Mouse (Mus musculus): ENCODE results near the gene Megf11. TPM values are rescaled to one million over a fixed set of nuclear protein-coding genes. Genes with fewer than 3 reads are reported as not detected.

The Megf11 gene
- polyA plus RNA-seq, 1 experiment, result 0.06 TPM

- Histone ChIP-seq H3ac (ENCODE audit: control insufficient read depth, insufficient read length) (no peak overlapping the region), H3K4me2 (ENCODE audit: low read depth) (no peak overlapping the region), H3K79me2 (ENCODE audit: control insufficient read depth, insufficient read depth) (no peaks in the 10 kb centered on the region), H3K27me3 (ENCODE audit: control insufficient read depth, insufficient read depth, insufficient read length) (peaks cover 6% of the 10 kb centered on the region), H3K4me3 (no peak overlapping the region), H3K36me3 (ENCODE audit: control insufficient read depth, insufficient read depth) (no peaks in the 10 kb centered on the region)
- TF ChIP-seq MAX (IDR thresholded peaks at IDR 0.05; ENCODE audit: low read depth), result no peak
- no peak for TF ChIP-seq TCF12 (IDR thresholded peaks at IDR 0.05; ENCODE audit: insufficient read depth, poor library complexity, severe bottlenecking)
- TF ChIP-seq CEBPB (IDR thresholded peaks at IDR 0.05; ENCODE audit: insufficient read depth, poor library complexity, severe bottlenecking), result no peak
- no peak for TF ChIP-seq POLR2A (IDR thresholded peaks at IDR 0.05; ENCODE audit: insufficient read length, low read depth)
- TF ChIP-seq POLR2AphosphoS2 (IDR thresholded peaks at IDR 0.05; ENCODE audit: insufficient read length, low read depth), result no peak
- no peak for TF ChIP-seq MYOG (IDR thresholded peaks at IDR 0.05; ENCODE audit: control insufficient read depth in 1 of 3, insufficient read depth in 1 of 3, insufficient read length in 2 of 3, low read depth in 2 of 3)
- no peak for TF ChIP-seq MYOD1 (IDR thresholded peaks at IDR 0.05; ENCODE audit: control insufficient read depth in 1 of 3, insufficient read length in 2 of 3, low read depth in 2 of 3)
- TF ChIP-seq E2F4 (IDR thresholded peaks at IDR 0.05; ENCODE audit: insufficient read depth), result no peak
- TF ChIP-seq REST (IDR thresholded peaks at IDR 0.05; ENCODE audit: insufficient read depth, insufficient read length), result no peak
- TF ChIP-seq TCF3 (IDR thresholded peaks at IDR 0.05; ENCODE audit: insufficient read length, low read depth), result no peak
- no peak for TF ChIP-seq SRF (IDR thresholded peaks at IDR 0.05; ENCODE audit: control insufficient read depth, insufficient read length, low read depth)
- no peak for TF ChIP-seq USF1 (IDR thresholded peaks at IDR 0.05; ENCODE audit: low read depth)
Observed at GRCm38 (mm10) chr9:64612984-64613649, 227.7 kb downstream of the Megf11 start.

GRCm38 (mm10) chr9:64617413-64617812 lies 232.0 kb downstream of the Megf11 start:
- Histone ChIP-seq H3K4me2 (ENCODE audit: low read depth) (no peak overlapping the region), H3K4me3 (no peak overlapping the region), H3K36me3 (ENCODE audit: control insufficient read depth, insufficient read depth) (no peaks in the 10 kb centered on the region), H3K79me2 (ENCODE audit: control insufficient read depth, insufficient read depth) (no peaks in the 10 kb centered on the region), H3K27me3 (ENCODE audit: control insufficient read depth, insufficient read depth, insufficient read length) (peaks cover 15% of the 10 kb centered on the region), H3ac (ENCODE audit: control insufficient read depth, insufficient read length) (no peak overlapping the region)
- TF ChIP-seq SRF (IDR thresholded peaks at IDR 0.05; ENCODE audit: control insufficient read depth, insufficient read length, low read depth) (no peak), POLR2AphosphoS2 (IDR thresholded peaks at IDR 0.05; ENCODE audit: insufficient read length, low read depth) (no peak), TCF3 (IDR thresholded peaks at IDR 0.05; ENCODE audit: insufficient read length, low read depth) (no peak), E2F4 (IDR thresholded peaks at IDR 0.05; ENCODE audit: insufficient read depth) (no peak), CEBPB (IDR thresholded peaks at IDR 0.05; ENCODE audit: insufficient read depth, poor library complexity, severe bottlenecking) (no peak), POLR2A (IDR thresholded peaks at IDR 0.05; ENCODE audit: insufficient read length, low read depth) (no peak), MAX (IDR thresholded peaks at IDR 0.05; ENCODE audit: low read depth) (no peak), MYOD1 (IDR thresholded peaks at IDR 0.05; ENCODE audit: control insufficient read depth in 1 of 3, insufficient read length in 2 of 3, low read depth in 2 of 3) (no peak), TCF12 (IDR thresholded peaks at IDR 0.05; ENCODE audit: insufficient read depth, poor library complexity, severe bottlenecking) (no peak), REST (IDR thresholded peaks at IDR 0.05; ENCODE audit: insufficient read depth, insufficient read length) (no peak), MYOG (IDR thresholded peaks at IDR 0.05; ENCODE audit: control insufficient read depth in 1 of 3, insufficient read depth in 1 of 3, insufficient read length in 2 of 3, low read depth in 2 of 3) (no peak), USF1 (IDR thresholded peaks at IDR 0.05; ENCODE audit: low read depth) (no peak)

- Histone ChIP-seq H3K4me3 (no peak overlapping the region), H3K27me3 (ENCODE audit: control insufficient read depth, insufficient read depth, insufficient read length) (peaks cover 15% of the 10 kb centered on the region), H3ac (ENCODE audit: control insufficient read depth, insufficient read length) (no peak overlapping the region), H3K4me2 (ENCODE audit: low read depth) (no peak overlapping the region), H3K79me2 (ENCODE audit: control insufficient read depth, insufficient read depth) (no peaks in the 10 kb centered on the region), H3K36me3 (ENCODE audit: control insufficient read depth, insufficient read depth) (no peaks in the 10 kb centered on the region)
- TF ChIP-seq REST (IDR thresholded peaks at IDR 0.05; ENCODE audit: insufficient read depth, insufficient read length) (no peak), E2F4 (IDR thresholded peaks at IDR 0.05; ENCODE audit: insufficient read depth) (no peak), MAX (IDR thresholded peaks at IDR 0.05; ENCODE audit: low read depth) (no peak), POLR2AphosphoS2 (IDR thresholded peaks at IDR 0.05; ENCODE audit: insufficient read length, low read depth) (no peak), MYOG (IDR thresholded peaks at IDR 0.05; ENCODE audit: control insufficient read depth in 1 of 3, insufficient read depth in 1 of 3, insufficient read length in 2 of 3, low read depth in 2 of 3) (no peak), POLR2A (IDR thresholded peaks at IDR 0.05; ENCODE audit: insufficient read length, low read depth) (no peak)
Observed at GRCm38 (mm10) chr9:64618433-64618832, 233.0 kb downstream of the Megf11 start.

- Histone ChIP-seq H3K79me2 (ENCODE audit: control insufficient read depth, insufficient read depth) (no peaks in the 10 kb centered on the region), H3K4me3 (no peak overlapping the region), H3K4me2 (ENCODE audit: low read depth) (no peak overlapping the region), H3K36me3 (ENCODE audit: control insufficient read depth, insufficient read depth) (no peaks in the 10 kb centered on the region), H3K27me3 (ENCODE audit: control insufficient read depth, insufficient read depth, insufficient read length) (peaks cover 10% of the 10 kb centered on the region), H3ac (ENCODE audit: control insufficient read depth, insufficient read length) (no peak overlapping the region)
- TF ChIP-seq E2F4 (IDR thresholded peaks at IDR 0.05; ENCODE audit: insufficient read depth) (no peak), MAX (IDR thresholded peaks at IDR 0.05; ENCODE audit: low read depth) (no peak), MYOD1 (IDR thresholded peaks at IDR 0.05; ENCODE audit: control insufficient read depth in 1 of 3, insufficient read length in 2 of 3, low read depth in 2 of 3) (no peak), POLR2A (IDR thresholded peaks at IDR 0.05; ENCODE audit: insufficient read length, low read depth) (no peak), POLR2AphosphoS2 (IDR thresholded peaks at IDR 0.05; ENCODE audit: insufficient read length, low read depth) (no peak), TCF3 (IDR thresholded peaks at IDR 0.05; ENCODE audit: insufficient read length, low read depth) (no peak), SRF (IDR thresholded peaks at IDR 0.05; ENCODE audit: control insufficient read depth, insufficient read length, low read depth) (no peak), MYOG (IDR thresholded peaks at IDR 0.05; ENCODE audit: control insufficient read depth in 1 of 3, insufficient read depth in 1 of 3, insufficient read length in 2 of 3, low read depth in 2 of 3) (no peak), REST (IDR thresholded peaks at IDR 0.05; ENCODE audit: insufficient read depth, insufficient read length) (no peak), USF1 (IDR thresholded peaks at IDR 0.05; ENCODE audit: low read depth) (no peak), TCF12 (IDR thresholded peaks at IDR 0.05; ENCODE audit: insufficient read depth, poor library complexity, severe bottlenecking) (no peak), CEBPB (IDR thresholded peaks at IDR 0.05; ENCODE audit: insufficient read depth, poor library complexity, severe bottlenecking) (no peak)
Observed at GRCm38 (mm10) chr9:64619440-64619839, 234.0 kb downstream of the Megf11 start.

Data from myocyte (in vitro differentiated cells).